Mouse (Mus musculus): ENCODE measurements around the gene Nfam1. TPM values are rescaled to one million over a fixed set of nuclear protein-coding genes. Genes with fewer than 3 reads are reported as not detected.
A peak's percentile ranks its signal among the peaks of the same experiment; 100 is the strongest.

The Nfam1 gene
- total RNA-seq, 1 experiment from 2014 or later = 182 TPM

DNA sequence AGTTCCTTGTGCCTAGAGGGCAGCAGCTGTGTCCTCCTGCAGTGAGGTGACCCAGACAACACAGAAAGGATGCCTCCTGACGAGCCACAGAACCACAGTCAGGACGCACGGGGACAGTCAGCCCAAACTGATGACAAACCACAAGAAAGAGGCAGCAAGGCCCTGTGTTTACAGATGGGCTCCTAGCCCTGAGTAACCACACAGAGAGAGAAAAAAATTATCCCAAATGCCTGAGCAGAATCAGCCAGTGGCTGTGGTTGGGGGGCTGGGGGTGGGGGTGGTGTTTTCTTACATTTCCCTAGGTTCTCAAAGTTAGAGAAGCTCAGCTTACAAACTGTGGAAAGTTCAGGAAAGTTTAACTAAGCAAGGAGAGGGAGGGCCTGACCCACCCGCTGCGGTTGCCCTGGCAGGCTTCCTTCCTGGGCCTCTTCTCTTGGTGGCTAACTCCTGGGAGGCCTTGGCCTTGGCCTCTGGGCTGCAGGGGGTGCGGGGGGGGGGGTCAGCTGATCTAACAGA lies 63.8 kb downstream of the Nfam1 start:
- ATAC-seq (replicated peaks; ENCODE audit: insufficient number of reproducible peaks, low FRiP score, low TSS enrichment, poor library complexity, severe bottlenecking) = no peak

DNA sequence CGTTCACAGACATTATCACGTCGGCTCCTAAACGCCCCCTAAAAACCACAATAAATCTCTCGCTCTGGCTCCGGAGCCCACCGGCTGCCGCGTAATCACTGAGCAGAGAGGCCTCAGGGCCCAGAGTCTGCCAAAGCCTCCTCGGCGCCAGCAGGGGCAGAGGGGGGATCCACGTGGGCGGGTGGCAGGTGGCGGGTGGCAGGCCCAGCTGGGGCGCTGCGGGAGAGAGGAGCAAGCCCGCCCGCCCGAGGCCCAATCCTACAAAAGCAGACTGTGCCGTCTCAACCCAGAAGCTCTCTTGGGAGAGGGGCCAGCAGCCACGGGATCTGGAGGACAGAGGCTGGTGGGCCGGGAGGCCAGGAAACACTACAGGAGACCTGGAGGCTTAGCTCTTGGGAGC lies 64.7 kb downstream of the Nfam1 start:
- ATAC-seq (replicated peaks; ENCODE audit: insufficient number of reproducible peaks, low FRiP score, low TSS enrichment, poor library complexity, severe bottlenecking) = no peak

DNA sequence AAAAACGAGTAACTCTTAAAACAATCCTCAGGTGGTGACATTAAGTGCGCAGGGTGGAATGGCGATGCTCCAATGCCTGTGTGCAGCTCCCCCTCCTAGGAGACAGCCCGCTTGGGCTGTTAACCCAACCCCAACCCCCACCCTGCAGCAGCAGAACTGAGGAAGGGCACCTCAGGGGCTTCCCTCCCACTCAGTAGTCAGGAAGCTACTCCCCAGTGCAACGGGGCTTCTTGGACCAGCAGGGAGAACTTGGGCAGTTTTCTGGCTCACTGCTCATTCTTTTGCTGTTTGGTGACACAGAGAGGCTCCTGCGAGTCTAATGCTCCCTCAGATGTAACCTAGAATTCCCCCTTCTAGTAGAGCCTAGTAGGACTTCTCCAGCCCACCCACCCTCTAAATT lies 65.2 kb downstream of the Nfam1 start:
- ATAC-seq (replicated peaks; ENCODE audit: insufficient number of reproducible peaks, low FRiP score, low TSS enrichment, poor library complexity, severe bottlenecking) = no peak

DNA sequence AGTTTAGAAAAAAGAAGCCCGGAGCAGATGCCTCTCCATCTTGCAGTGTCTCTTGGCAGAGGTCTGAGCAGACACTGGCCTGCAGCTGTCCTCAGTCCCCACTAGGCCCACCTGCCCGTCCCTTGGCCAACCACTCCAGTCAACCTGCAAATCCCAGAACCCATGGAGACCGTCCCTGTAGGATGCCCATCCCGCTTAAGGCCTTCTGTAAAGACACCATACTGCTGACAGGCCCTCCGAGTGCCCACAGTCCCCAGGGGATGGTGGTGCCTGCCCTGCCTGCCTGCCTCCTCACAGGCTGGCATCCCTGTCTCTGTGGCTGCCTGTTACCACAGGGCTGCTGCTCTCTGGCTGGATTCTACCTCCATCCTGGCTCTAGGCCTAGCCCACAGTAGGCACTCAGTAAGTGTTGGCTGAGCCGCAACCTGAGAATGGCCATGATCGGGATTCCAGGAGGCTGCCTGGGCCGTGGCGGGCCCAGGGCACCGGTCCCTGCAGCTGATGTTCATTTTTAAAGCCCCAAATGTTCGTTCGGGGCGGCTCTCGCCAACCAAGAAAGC lies 68.8 kb downstream of the Nfam1 start:
- ATAC-seq (replicated peaks; ENCODE audit: insufficient number of reproducible peaks, low FRiP score, low TSS enrichment, poor library complexity, severe bottlenecking) = 0 out of 2 replicates have a peak, but pooled peaks have one; percentile 38

DNA sequence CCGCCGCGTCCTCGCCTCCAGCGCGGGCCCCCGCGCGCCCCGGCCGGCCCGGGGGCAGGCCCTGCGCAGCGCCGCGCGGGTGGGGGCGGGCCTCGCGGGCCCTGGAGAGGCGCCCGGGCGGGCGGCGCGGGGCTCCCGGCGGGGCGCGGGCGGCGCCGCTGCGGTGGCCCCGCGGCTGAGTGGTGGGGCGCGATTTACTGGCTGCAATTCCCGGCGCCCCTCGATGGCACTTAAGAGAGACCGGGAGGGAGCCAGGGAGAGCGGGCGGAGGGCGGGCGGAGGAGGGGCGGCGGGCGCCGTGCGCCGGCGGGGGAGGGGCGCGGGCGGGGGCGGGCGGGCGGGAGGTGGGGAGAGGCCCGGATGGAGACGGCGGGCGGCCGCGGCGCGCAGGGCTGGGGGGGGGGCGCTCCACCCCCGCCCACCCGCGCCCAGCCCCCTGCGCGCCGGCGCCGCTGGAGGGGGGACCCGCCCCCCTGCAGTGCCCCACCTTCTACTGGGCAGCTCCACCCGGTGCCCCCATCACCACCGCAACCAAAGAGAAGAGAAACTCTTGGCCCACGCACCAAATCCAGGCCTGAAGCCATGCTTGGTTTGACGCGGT lies 69.5 kb downstream of the Nfam1 start:
- ATAC-seq (replicated peaks; ENCODE audit: insufficient number of reproducible peaks, low FRiP score, low TSS enrichment, poor library complexity, severe bottlenecking) = no peak

DNA sequence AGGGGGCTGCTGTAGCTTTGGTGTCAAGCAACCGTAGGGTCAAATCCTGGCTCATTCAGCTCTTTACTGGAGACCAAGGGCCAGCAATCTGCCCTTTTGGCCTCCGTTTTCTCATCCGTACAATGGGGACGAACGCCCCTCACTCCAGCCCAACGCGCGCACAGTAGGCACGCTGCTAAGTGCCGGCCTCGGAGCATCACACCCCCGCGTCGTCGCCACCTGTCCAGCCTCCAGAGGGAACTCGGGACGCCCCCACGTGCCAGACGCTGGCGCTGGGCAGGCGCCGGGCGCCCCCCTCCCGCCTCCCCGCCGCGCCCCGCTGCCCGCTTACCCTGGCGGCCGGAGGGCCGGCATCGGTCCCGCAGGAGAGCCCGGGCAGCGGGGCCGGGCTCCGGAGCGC lies 70.0 kb downstream of the Nfam1 start:
- ATAC-seq (replicated peaks; ENCODE audit: insufficient number of reproducible peaks, low FRiP score, low TSS enrichment, poor library complexity, severe bottlenecking) = no peak

DNA sequence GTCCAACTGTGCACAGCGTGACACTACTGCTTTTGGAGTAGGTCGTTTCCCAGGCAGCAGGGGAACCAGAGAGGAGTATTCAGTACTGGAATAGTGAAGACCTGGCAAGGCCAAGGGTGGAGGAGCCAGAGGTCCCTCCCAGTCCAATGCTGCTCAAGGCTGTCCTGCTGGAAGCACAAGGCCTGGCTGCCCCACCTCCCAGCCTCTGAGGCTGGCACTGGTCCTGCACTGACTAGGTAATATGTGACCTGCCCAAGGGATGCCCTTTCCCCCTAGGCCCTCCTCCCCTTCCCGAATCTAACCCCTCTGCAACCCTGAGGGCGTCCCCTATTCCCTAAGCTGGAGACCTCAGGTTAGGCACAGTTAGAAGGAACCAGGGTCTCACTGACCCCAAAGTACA lies 70.6 kb downstream of the Nfam1 start:
- no peak for ATAC-seq (replicated peaks; ENCODE audit: insufficient number of reproducible peaks, low FRiP score, low TSS enrichment, poor library complexity, severe bottlenecking)

DNA sequence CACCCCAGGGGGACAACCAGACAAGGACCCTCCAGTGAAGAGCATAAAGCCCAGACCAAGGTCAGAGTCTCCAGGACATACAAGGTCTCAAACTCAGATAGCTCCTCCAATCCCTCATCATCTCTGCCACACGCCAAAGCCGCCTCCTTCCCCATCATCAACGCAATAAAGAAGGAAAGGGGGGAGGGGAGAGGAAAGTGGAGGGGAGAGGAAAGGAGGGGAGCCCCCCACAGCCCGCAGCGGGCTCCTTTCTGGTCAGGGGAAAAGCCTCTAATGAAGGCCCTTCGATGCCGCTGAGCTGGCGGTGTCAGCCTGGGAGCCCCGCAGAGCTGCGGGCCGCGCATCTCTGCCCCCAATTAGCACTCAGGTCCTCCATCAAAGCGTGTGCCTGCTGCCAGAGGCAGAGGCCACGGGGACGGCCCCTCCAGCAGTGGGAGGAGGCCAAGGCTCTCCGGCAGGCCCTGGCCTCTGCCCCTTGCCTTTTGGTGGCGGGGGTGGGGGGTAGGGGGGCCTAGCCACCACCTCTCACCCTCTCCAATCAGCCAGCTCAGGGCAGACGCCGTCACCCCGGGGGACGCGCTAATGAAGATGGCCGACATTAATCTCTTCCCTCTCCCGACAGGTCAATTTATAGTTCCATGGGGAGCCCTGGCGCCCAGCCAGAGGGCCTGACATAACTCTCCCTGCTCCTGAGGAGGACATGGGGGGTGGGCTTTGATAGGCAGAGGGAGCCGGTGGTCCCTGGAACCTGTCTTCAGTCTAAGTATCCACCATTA lies 72.1 kb downstream of the Nfam1 start:
- ATAC-seq (replicated peaks; ENCODE audit: insufficient number of reproducible peaks, low FRiP score, low TSS enrichment, poor library complexity, severe bottlenecking) = no peak

DNA sequence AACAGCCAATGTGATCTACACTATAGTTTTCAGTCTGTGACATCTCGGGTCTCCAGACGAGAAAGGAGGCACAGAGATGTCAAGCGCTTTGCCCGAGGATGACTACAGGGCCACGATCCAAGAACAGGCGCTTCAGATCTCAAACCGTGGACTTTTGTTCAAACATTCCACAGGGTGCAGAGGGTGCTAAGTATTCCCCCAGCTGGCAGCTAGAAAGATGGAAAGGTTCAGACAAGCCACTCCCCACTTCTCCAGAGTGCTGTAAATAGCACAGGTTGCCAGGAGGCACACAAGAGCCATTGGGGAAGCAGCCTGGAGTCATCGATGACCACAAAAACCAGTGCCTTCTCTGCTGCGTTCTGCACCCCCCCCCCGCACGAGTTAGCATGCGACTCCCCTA lies 74.0 kb downstream of the Nfam1 start:
- no peak for ATAC-seq (replicated peaks; ENCODE audit: insufficient number of reproducible peaks, low FRiP score, low TSS enrichment, poor library complexity, severe bottlenecking)

DNA sequence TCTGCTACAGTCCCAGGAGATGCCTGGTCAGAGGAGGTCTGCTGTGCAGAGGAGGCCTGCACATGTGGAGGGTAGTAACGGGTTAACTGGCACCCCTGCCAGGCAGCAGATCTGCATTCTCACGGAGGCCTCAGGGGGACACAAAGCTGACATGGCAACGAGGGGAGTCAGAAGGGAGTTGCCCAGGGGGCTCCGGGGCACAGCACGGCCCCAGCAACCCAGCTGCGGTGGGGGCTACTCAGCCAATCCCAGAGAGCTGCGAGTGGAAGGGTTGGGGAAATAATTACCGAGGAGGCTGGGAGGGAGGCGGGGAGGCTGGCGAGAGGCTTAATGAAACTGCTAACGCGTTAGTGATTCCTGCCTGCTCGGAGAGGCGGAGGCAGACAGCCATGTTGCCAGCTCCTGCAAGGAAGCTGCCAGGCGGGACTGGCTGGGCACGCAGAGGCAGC lies 74.8 kb downstream of the Nfam1 start:
- no peak for ATAC-seq (replicated peaks; ENCODE audit: insufficient number of reproducible peaks, low FRiP score, low TSS enrichment, poor library complexity, severe bottlenecking)

DNA sequence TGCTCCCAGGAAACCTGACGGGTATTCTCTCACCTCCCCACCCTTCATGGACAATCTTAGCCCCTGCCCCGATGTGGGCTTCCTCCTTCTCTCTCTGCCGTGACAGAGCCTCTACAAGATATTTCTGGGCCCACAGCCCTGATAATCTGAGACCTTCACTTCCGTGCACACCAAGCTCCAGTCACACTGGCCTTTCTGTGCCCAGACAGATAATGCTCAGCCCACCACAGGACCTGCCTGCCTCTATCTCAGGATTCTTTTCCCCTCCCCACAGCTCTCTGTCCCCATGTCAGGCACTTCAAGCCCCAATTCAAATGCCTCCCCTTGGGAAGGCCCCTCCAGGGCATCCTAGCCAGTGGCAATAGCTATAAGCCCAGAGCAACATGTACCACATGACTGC lies 76.4 kb downstream of the Nfam1 start:
- no peak for ATAC-seq (replicated peaks; ENCODE audit: insufficient number of reproducible peaks, low FRiP score, low TSS enrichment, poor library complexity, severe bottlenecking)

DNA sequence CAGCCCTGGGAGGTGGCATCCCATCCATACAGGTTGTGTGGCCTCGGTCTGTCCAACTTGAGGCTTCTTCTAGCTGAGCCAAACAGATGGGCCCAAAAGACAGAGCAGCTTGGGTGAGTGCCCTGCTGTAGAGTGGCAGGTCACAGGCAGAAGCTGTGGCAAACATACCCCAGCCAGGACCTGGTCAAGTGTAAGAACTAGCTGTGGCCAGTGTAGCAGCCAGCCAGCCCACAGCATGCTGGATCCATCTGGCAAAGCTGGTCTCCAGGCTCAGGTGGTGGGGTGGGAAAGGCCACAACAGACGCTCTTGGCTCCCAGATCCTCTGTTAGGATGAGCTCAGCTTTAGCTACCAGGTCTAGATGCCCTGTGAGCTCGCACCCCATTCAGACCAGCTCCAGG lies 76.8 kb downstream of the Nfam1 start:
- no peak for ATAC-seq (replicated peaks; ENCODE audit: insufficient number of reproducible peaks, low FRiP score, low TSS enrichment, poor library complexity, severe bottlenecking)

DNA sequence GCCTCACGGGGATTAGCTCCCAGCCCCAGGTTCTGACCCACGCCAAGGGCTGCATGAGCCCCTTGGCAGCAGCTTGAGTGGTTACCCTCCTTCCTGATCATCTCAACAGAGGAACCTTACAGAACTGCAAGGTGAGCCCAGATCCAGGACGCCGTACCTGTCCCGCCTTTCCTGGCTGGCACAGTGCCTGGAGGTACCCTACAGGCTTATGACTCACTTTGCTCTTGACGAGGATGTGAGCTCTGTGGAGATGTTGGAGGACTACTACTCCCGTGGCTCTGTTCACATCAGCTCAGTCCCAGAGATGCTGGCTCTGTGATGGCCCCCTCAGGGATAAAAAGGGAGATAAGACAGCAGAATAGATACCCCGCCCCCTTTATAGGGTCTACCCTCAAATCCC lies 77.8 kb downstream of the Nfam1 start:
- ATAC-seq (replicated peaks; ENCODE audit: insufficient number of reproducible peaks, low FRiP score, low TSS enrichment, poor library complexity, severe bottlenecking) = no peak

DNA sequence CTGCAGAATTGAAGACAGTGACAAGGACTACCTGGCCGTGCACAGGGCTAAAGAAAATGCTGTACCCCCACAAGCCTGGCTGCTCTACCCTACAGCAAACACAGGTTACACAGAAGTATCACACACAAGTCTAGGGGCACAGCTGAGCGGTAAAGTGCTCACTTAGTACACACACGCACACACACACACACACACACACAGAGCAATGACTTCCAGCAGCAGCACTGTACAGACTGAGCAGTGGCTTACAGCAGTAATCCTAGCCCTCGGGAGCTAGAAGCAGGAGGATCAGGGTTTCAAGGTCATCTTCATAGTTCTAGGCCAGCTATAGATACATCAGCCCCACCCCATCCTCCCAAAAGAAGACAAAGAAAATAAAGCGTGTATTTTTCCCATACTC lies 79.1 kb downstream of the Nfam1 start:
- no peak for ATAC-seq (replicated peaks; ENCODE audit: insufficient number of reproducible peaks, low FRiP score, low TSS enrichment, poor library complexity, severe bottlenecking)

DNA sequence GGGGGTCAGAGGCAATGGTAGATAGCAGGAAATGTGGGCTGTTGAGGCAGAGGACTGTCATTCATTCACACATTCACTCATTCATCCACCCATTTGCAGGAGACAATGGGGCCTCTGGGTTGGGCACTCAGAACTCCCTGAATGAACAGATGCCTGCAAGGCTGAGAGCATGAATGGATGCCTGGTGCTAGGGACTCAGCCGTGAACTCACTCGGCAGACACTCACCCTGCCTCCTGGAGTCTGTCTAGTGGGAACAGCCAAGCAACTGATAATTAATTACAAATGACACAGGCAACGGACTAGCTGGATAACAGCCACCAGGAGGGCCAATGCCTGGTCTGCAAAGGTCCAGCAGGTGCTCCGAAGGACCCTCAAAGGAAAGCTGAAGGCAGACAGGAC lies 80.0 kb downstream of the Nfam1 start:
- no peak for ATAC-seq (replicated peaks; ENCODE audit: insufficient number of reproducible peaks, low FRiP score, low TSS enrichment, poor library complexity, severe bottlenecking)

DNA sequence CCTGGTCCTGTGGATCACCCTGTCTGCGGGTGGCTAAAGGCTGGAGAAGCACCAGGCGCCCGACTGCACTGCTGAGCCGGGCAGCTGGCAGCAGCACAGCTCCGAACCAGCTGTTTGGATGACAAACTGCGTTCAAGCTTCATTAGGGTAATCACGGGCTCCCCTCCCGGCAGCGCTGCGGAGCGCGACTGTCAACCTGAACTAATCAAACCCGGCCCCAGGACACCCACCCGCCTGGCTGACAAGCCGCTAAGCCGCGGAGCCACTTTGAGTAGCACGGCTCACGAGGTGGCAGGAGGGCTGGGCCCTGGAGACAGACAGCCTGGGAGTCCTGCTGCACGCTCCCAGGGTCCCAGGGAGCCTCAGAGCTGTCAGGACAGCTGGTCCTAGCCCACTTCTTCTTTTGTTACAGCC lies 80.8 kb downstream of the Nfam1 start:
- no peak for ATAC-seq (replicated peaks; ENCODE audit: insufficient number of reproducible peaks, low FRiP score, low TSS enrichment, poor library complexity, severe bottlenecking)

DNA sequence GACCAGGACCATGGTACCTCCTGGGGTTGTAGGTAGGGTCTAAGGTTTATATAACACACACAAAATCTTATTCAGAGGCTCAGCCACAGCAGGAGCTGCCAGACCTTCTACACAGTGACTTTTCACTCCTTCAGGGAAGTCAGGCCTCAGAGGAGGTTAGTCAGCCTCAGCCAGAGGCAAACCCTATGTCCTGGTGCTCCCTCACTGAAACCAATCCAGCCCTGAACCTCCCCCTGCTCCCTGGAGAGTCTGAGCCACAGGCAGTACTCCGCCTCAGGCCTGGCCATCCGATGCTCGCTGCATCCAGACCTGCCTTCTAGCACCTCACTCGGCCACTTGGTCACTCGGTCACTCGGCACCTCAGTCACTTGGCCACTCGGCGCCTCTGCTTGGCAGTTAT lies 82.9 kb downstream of the Nfam1 start:
- no peak for ATAC-seq (replicated peaks; ENCODE audit: insufficient number of reproducible peaks, low FRiP score, low TSS enrichment, poor library complexity, severe bottlenecking)

DNA sequence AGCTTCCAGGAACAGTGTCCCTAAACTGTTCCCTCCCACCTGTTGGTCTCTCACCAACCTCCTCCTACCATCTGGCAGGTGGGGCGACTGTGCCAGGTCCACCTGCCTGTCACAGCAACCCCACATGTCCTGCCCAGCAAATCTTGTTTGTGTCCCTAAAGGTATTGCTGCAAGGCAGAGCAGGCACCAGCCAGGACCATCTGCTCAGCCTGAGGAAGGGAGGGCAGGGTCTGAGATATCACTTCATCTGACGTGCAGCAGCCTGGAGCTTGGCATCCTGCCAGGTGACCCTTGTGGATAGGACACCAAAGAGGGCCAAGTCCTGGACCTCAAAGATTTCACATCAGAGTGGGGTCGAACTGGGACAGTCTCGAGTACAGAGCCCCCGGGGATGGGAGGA lies 85.7 kb downstream of the Nfam1 start:
- no peak for ATAC-seq (replicated peaks; ENCODE audit: insufficient number of reproducible peaks, low FRiP score, low TSS enrichment, poor library complexity, severe bottlenecking)

DNA sequence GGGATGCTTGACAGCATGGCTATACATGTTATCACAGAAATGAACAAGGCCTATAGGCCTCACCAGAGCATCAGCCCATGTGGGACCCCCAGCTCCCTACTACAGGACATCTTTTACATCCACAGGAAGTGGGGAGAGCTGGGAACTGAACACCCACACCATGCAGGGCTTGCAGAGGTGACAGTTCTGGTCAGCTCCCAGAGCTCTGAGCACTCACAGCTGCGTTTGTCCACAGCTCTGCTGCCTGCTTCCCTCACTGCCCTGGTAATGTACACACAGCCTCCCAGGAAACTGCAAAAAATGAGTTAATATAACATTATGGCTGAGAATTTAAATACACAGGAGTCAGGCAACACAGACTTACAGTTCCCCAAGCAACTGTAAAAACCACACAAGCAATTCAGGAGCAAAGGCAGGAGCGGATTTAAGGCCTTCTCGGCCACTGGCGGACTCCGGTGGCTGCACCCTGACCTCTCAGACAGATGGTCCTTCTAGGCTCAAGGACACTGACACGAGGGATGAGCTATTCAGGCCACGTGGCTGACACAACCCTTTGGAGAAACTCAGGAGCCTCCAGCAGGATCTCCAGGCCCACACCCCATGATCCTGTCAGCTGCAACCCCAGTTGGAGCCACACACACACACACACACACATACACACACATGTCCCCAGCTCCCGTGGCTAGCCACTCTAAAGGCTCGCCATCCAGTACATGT lies 88.5 kb downstream of the Nfam1 start:
- no peak for ATAC-seq (replicated peaks; ENCODE audit: insufficient number of reproducible peaks, low FRiP score, low TSS enrichment, poor library complexity, severe bottlenecking)
